Mouse (Mus musculus) heart, postnatal 0 days (tissue): ENCODE measurements around the gene Kpna3. TPM values are rescaled to one million over a fixed set of nuclear protein-coding genes. Genes with fewer than 3 reads are reported as not detected.

Experiments
- ATAC-seq: fragments of 200-750 bp; cut with Nextera tagmentation; 2 replicates; pipeline ENCODE4 v1.8.0; 2017; ENCODE audit warnings: low read depth, moderate number of reproducible peaks, moderate library complexity; ENCODE audit not compliant: insufficient read depth
- DNase-seq: peaks from one replicate; pipeline ENCODE4 v3.0.0-alpha.2; 2016; ENCODE audit warnings: low spot score
- H3K27ac ChIP-seq: fragments of 300-500 bp; sonication (generic); 2 replicates; pipeline ENCODE4 v1.5.1; 2014; ENCODE audit warnings: low read depth, mild to moderate bottlenecking
- H3K27me3 ChIP-seq: fragments of 300-500 bp; sonication (generic); 2 replicates; pipeline ENCODE4 v1.6.1; 2014; ENCODE audit warnings: low read length, mixed read lengths; ENCODE audit not compliant: control insufficient read depth, insufficient read depth
- H3K36me3 ChIP-seq: fragments of 300-500 bp; sonication (generic); replicated peaks from 2 replicates; pipeline ENCODE4 v1.6.1; 2014; ENCODE audit warnings: low read length, mixed read lengths; ENCODE audit not compliant: control insufficient read depth, insufficient read depth
- H3K4me1 ChIP-seq: fragments of 300-500 bp; sonication (generic); 2 replicates; pipeline ENCODE4 v1.6.1; 2014; ENCODE audit warnings: antibody characterized with exemption; ENCODE audit not compliant: control insufficient read depth, insufficient read depth
- H3K4me2 ChIP-seq: fragments of 300-500 bp; sonication (generic); 2 replicates; pipeline ENCODE4 v1.6.1; 2014; ENCODE audit warnings: low read depth, mild to moderate bottlenecking, low read length, moderate library complexity
- H3K4me3 ChIP-seq: fragments of 300-500 bp; sonication (generic); 2 replicates; pipeline ENCODE4 v1.5.1; 2014; ENCODE audit warnings: low read depth, low read length
- H3K9ac ChIP-seq: fragments of 300-500 bp; sonication (generic); replicated peaks from 2 replicates; pipeline ENCODE4 v1.6.1; 2014; ENCODE audit warnings: low read depth, low read length, mixed read lengths
- H3K9me3 ChIP-seq: fragments of 300-500 bp; sonication (generic); replicated peaks from 2 replicates; pipeline ENCODE4 v1.6.1; 2016; ENCODE audit warnings: low read length; ENCODE audit not compliant: control insufficient read depth
- CTCF ChIP-seq: IDR thresholded peaks from 2 replicates; pipeline ENCODE4 v1.5.1; 2016; ENCODE audit warnings: antibody characterized with exemption, control low read depth, low read depth
- EP300 ChIP-seq: IDR thresholded peaks from 2 replicates; pipeline ENCODE4 v1.6.1; 2016; ENCODE audit warnings: antibody characterized with exemption, low read depth
- WGBS: fragments of 180-500 bp; shearing (Covaris S2); extraction: QIAGEN DNeasy Blood & Tissue Kit; methylation state at CpG from one replicate; pipeline ENCODE4 v1.1.7; 2014; 5-methylcytosine and 5-hydroxymethylcytosine counted together
- polyA plus RNA-seq: library from polyadenylated mRNA; unstranded; fragments of >200 nt; fragmentation: Nextera tagmentation; extraction: Ambion mirVana; gene quantifications from 2 replicates; pipeline ENCODE4 v1.2.1, GENCODE M21; 2015
- total RNA-seq: library from RNA; depleted of rRNA; stranded (reverse); fragments of >200 nt; gene quantifications from 2 replicates; pipeline ENCODE4 v1.2.3, GENCODE M21; 2014; ENCODE audit warnings: low replicate concordance

Gene Kpna3
- total and polyA plus RNA-seq, 2 experiments from 2014 or later = 23.2 to 26.6 TPM

DNA sequence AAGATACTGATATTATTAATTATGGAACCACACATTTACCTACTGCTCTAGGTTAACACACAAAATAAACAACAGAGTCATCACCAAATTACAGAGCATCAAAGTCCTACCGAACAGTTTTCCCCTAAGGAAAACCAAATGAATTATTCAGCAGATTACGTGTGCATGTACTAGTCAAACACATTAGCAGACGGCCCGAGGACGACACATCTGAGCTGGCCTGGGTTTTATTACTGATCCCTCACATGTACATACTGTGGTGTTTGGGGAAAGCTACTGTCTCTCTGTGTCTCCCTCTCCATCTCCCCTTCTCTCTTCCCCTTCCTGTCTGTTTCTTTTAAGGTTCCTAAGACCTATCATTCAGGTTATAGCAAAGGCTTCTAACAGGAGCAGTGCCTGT, 25.5 kb downstream of the Kpna3 start:
- H3K4me3 ChIP-seq = no peak overlapping the region
- 85% methylated on average over 5 of the region's 5 CpGs for WGBS
- H3K9me3 ChIP-seq = no peaks in the 10 kb centered on the region
- no peak overlapping the region for H3K4me2 ChIP-seq
- H3K9ac ChIP-seq = no peak overlapping the region
- peaks cover 12% of the 10 kb centered on the region; the same call in 1 of the 2 replicates for H3K4me1 ChIP-seq
- DNase-seq = no peak
- H3K27ac ChIP-seq = no peak overlapping the region
- H3K36me3 ChIP-seq = no peaks in the 10 kb centered on the region
- no peak for TF ChIP-seq CTCF
- no peak for TF ChIP-seq EP300
- H3K27me3 ChIP-seq = no peaks in the 10 kb centered on the region
- no peak for ATAC-seq

DNA sequence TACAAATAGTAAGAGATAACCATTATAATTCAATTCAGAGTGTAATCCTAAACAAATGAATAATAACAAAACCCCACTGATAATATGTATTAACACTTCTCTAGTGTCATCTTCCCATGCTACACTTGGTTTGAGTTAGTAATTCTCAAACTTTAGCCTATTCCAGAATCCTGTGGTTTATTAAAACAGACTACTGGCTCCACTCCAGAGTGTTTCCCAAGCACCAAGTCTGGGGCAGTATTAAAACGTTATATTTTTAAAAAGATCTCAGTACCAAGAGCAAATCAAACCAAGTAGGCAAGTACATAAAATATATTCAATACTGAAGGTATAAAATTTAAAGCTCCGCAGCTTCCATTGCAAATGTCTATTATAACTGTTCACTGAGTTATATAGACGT, 26.0 kb downstream of the Kpna3 start:
- Histone ChIP-seq H3K4me2 (no peak overlapping the region), H3K4me1 (peaks cover 12% of the 10 kb centered on the region; the same call in 1 of the 2 replicates), H3K27me3 (no peaks in the 10 kb centered on the region), H3K9ac (no peak overlapping the region), H3K9me3 (no peaks in the 10 kb centered on the region), H3K27ac (no peak overlapping the region), H3K36me3 (no peaks in the 10 kb centered on the region), H3K4me3 (no peak overlapping the region)
- DNase-seq (no peak), ATAC-seq (no peak)
- WGBS = 70% methylated on average over 3 of the region's 3 CpGs
- TF ChIP-seq EP300 = no peak
- no peak for TF ChIP-seq CTCF

DNA sequence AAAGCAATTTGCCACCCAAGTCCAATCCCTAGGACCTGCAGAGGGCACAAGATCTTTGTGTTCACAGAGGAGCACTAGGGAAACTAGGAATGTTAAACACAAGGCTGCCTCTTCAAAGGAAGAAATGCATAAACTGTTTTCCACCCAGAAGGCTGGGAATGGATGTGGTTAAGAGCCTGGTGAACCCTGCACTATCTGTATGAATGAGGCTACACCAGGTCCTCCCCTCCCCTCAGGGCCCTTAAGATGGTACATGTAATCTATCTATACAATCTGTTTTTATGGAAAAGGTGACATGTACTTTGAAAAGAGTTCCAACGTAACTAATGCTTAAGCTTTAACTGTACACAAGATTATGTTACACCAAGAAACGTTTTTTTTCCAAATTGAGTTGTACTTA, 29.7 kb downstream of the Kpna3 start:
- Histone ChIP-seq H3K9me3 (no peaks in the 10 kb centered on the region), H3K4me3 (no peak overlapping the region), H3K36me3 (no peaks in the 10 kb centered on the region), H3K4me1 (peaks cover 12% of the 10 kb centered on the region; the same call in 1 of the 2 replicates), H3K4me2 (no peak overlapping the region), H3K9ac (no peak overlapping the region), H3K27ac (no peak overlapping the region), H3K27me3 (no peaks in the 10 kb centered on the region)
- TF ChIP-seq EP300 (no peak), CTCF (no peak)
- no peak for DNase-seq
- 51% methylated on average over 2 of the region's 2 CpGs for WGBS
- ATAC-seq = no peak

DNA sequence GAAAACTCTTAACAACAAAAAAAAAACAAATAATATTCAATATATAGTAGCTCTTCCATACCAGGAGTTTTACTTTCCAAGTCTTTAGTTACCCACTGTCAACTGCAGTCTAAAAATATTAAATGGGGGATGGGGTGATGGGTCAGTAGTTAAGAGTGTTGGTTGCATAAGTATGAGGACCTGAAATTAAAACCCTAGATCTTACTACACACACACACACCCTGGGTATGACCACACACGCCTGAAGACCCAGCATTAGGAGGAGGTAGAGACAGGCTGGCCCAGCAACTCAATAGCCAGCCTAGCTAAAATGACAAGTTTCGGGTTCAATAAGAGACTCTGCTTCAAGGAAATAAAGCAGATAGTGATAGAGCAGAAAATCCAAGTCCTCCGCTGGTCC, 32.6 kb downstream of the Kpna3 start:
- H3K9ac ChIP-seq = no peak overlapping the region
- H3K36me3 ChIP-seq = peaks cover 4% of the 10 kb centered on the region; the same call in 1 of the 2 replicates
- H3K4me3 ChIP-seq = no peak overlapping the region
- H3K4me2 ChIP-seq = no peak overlapping the region
- no peak overlapping the region for H3K27ac ChIP-seq
- no peak for TF ChIP-seq EP300
- no peak for TF ChIP-seq CTCF
- no peaks in the 10 kb centered on the region for H3K27me3 ChIP-seq
- no peaks in the 10 kb centered on the region for H3K9me3 ChIP-seq
- WGBS = 95% methylated on average over 3 of the region's 3 CpGs
- ATAC-seq (no peak), DNase-seq (no peak)
- H3K4me1 ChIP-seq = 0 out of 2 replicates have a peak, but pooled peaks cover 5% of the 10 kb centered on the region

DNA sequence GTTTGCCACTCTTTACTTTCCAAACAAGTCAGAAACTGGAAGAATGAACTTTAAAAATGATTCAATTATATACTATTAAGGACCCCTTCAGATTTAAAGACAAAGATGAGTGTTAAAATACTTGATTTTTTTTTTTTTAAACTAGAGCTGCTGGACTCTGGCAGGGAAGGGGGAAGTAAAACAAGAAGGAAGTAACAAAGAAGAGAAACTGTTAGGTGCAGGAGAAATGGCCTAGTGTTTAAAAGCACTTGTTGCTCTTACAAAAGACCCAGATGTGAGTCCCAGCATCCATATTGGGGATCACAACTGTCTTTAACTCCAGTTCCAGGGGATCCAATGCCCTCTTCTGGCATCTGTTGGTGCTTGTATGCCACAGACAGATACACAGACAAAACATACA, 33.9 kb downstream of the Kpna3 start:
- TF ChIP-seq CTCF (no peak), EP300 (no peak)
- Histone ChIP-seq H3K36me3 (peaks cover 8% of the 10 kb centered on the region; the same call in 1 of the 2 replicates), H3K27me3 (no peaks in the 10 kb centered on the region), H3K4me2 (no peak overlapping the region), H3K4me3 (no peak overlapping the region), H3K9ac (no peak overlapping the region), H3K4me1 (no peaks in the 10 kb centered on the region), H3K27ac (no peak overlapping the region), H3K9me3 (no peaks in the 10 kb centered on the region)
- DNase-seq (no peak), ATAC-seq (no peak)

DNA sequence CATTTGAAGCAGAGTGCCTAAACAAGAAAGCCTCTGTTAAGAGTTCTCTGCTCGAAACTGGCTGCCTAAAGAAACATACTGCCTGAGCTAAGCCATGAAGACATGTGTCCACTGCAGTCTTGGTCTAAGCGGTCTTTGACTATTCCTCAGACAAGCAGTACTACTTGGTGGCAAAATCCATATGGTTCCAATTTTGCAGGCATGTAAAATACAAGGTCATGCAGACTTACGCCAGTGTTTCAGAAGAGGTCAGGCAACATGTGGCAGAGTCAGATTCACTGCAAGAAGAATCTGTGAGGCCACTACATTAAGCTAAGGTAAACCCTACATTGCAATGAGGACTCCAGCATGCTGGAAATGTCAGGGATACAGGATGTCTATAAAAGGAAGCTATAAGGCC, 34.7 kb downstream of the Kpna3 start:
- H3K4me2 ChIP-seq = no peak overlapping the region
- peaks cover 12% of the 10 kb centered on the region for H3K36me3 ChIP-seq
- WGBS = 95% methylated on average over 3 of the region's 3 CpGs
- no peak overlapping the region for H3K9ac ChIP-seq
- H3K27ac ChIP-seq = no peak overlapping the region
- no peak for DNase-seq
- H3K4me1 ChIP-seq = no peaks in the 10 kb centered on the region
- ATAC-seq = no peak
- no peak overlapping the region for H3K4me3 ChIP-seq
- TF ChIP-seq EP300 (no peak), CTCF (no peak)
- no peaks in the 10 kb centered on the region for H3K9me3 ChIP-seq
- no peaks in the 10 kb centered on the region for H3K27me3 ChIP-seq
